Mouse (Mus musculus): ENCODE measurements around the gene BC030499. TPM values are rescaled to one million over a fixed set of nuclear protein-coding genes. Genes with fewer than 3 reads are reported as not detected.
A peak's percentile ranks its signal among the peaks of the same experiment; 100 is the strongest.

BC030499 gene
- total and polyA plus RNA-seq, 3 experiments, result 0.73 to 1.1 TPM; not detected in 1

- TF ChIP-seq MXI1 (IDR thresholded peaks at IDR 0.05; ENCODE audit: low read depth, low read length), result no peak
- no peak for TF ChIP-seq MYB (IDR thresholded peaks at IDR 0.05; ENCODE audit: low read depth, low read length)
- no peak for TF ChIP-seq CTCF (IDR thresholded peaks at IDR 0.05 in 2 of 3, conservative IDR thresholded peaks at IDR 0.05 in 1 of 3; ENCODE audit: control insufficient read depth in 1 of 3, insufficient read depth in 1 of 3, low read depth in 2 of 3, low read length in 3 of 3, poor library complexity in 1 of 3, severe bottlenecking in 1 of 3)
- no peak for TF ChIP-seq BHLHE40 (IDR thresholded peaks at IDR 0.05; ENCODE audit: borderline replicate concordance, low read depth, low read length)
- TF ChIP-seq UBTF (IDR thresholded peaks at IDR 0.05; ENCODE audit: borderline replicate concordance, insufficient read depth, low read depth, low read length), result no peak
- no peak for TF ChIP-seq GABPA (IDR thresholded peaks at IDR 0.05; ENCODE audit: low read depth, low read length)
- no peak for TF ChIP-seq RAD21 (IDR thresholded peaks at IDR 0.05; ENCODE audit: low read depth, low read length)
- peak; percentile 70; the same call in 1 of the 2 replicates for TF ChIP-seq MAZ (IDR thresholded peaks at IDR 0.05; ENCODE audit: low read depth, low read length)
Observed at GRCm38 (mm10) chr11:78345801-78346200, 55.2 kb downstream of the BC030499 start (continued).

Other genes starting within 250 kb of the BC030499 start
- 39.6 and 43.5 TPM in 2 replicates for gene Eral1, start 210.5 kb upstream of the BC030499 start, total RNA-seq (2012; rRNA removed)
- 10 to 100 TPM in 1 of 2 experiments, not detected in 1; 38.4 TPM for gene Eral1, start 210.5 kb upstream of the BC030499 start, polyA plus RNA-seq (2012; ENCODE audit: insufficient read depth in 1 of 2, insufficient read length in 2 of 2, low read depth in 1 of 2, low replicate concordance in 2 of 2, missing spikeins in 1 of 2)
- gene Fam222b, start 196.2 kb upstream of the BC030499 start, total RNA-seq (2012; rRNA removed), result 2.4 and 2.5 TPM in 2 replicates
- gene Fam222b, start 196.2 kb upstream of the BC030499 start, polyA plus RNA-seq (2012; ENCODE audit: insufficient read depth in 1 of 2, insufficient read length in 2 of 2, low read depth in 1 of 2, low replicate concordance in 2 of 2, missing spikeins in 1 of 2), result 1 to 10 TPM in 1 of 2 experiments, not detected in 1; 8.1 TPM
- 21.0 and 42.0 TPM in 2 replicates for gene Traf4, start 125.3 kb upstream of the BC030499 start, total RNA-seq (2012; rRNA removed)
- 10 to 100 TPM in 1 of 2 experiments, not detected in 1; 34.4 TPM for gene Traf4, start 125.3 kb upstream of the BC030499 start, polyA plus RNA-seq (2012; ENCODE audit: insufficient read depth in 1 of 2, insufficient read length in 2 of 2, low read depth in 1 of 2, low replicate concordance in 2 of 2, missing spikeins in 1 of 2)
- gene Nek8, start 114.2 kb upstream of the BC030499 start, total RNA-seq (2012; rRNA removed), result 6.0 and 7.5 TPM in 2 replicates
- gene Nek8, start 114.2 kb upstream of the BC030499 start, polyA plus RNA-seq (2012; ENCODE audit: insufficient read depth in 1 of 2, insufficient read length in 2 of 2, low read depth in 1 of 2, low replicate concordance in 2 of 2, missing spikeins in 1 of 2), result 10 to 100 TPM in 1 of 2 experiments, not detected in 1; 10.1 TPM
- 16.2 and 28.3 TPM in 2 replicates for gene Tlcd1, start 114.1 kb upstream of the BC030499 start, total RNA-seq (2012; rRNA removed)
- 10 to 100 TPM in 1 of 2 experiments, not detected in 1; 23.3 TPM for gene Tlcd1, start 114.1 kb upstream of the BC030499 start, polyA plus RNA-seq (2012; ENCODE audit: insufficient read depth in 1 of 2, insufficient read length in 2 of 2, low read depth in 1 of 2, low replicate concordance in 2 of 2, missing spikeins in 1 of 2)
- 3,920 and 4,112 TPM in 2 replicates for gene Rpl23a, start 107.3 kb upstream of the BC030499 start, total RNA-seq (2012; rRNA removed)
- gene Rpl23a, start 107.3 kb upstream of the BC030499 start, polyA plus RNA-seq (2012; ENCODE audit: insufficient read depth in 1 of 2, insufficient read length in 2 of 2, low read depth in 1 of 2, low replicate concordance in 2 of 2, missing spikeins in 1 of 2), result 1,000 to 10,000 TPM in 1 of 2 experiments, not detected in 1; 2,892 TPM
- 20.8 TPM in 2 replicates for gene Rab34, start 102.4 kb upstream of the BC030499 start, total RNA-seq (2012; rRNA removed)
- gene Rab34, start 102.4 kb upstream of the BC030499 start, polyA plus RNA-seq (2012; ENCODE audit: insufficient read depth in 1 of 2, insufficient read length in 2 of 2, low read depth in 1 of 2, low replicate concordance in 2 of 2, missing spikeins in 1 of 2), result 10 to 100 TPM in 1 of 2 experiments, not detected in 1; 42.9 TPM
- gene Proca1, start 97.4 kb upstream of the BC030499 start, total RNA-seq (2012; rRNA removed), result 0.15 and 0.16 TPM in 2 replicates
- under 1 TPM in 1 of 2 experiments, not detected in 1; 0.54 TPM for gene Proca1, start 97.4 kb upstream of the BC030499 start, polyA plus RNA-seq (2012; ENCODE audit: insufficient read depth in 1 of 2, insufficient read length in 2 of 2, low read depth in 1 of 2, low replicate concordance in 2 of 2, missing spikeins in 1 of 2)
- 75.5 and 81.4 TPM in 2 replicates for gene Sdf2, start 45.1 kb upstream of the BC030499 start, total RNA-seq (2012; rRNA removed)
- 10 to 100 TPM in 1 of 2 experiments, not detected in 1; 68.1 TPM for gene Sdf2, start 45.1 kb upstream of the BC030499 start, polyA plus RNA-seq (2012; ENCODE audit: insufficient read depth in 1 of 2, insufficient read length in 2 of 2, low read depth in 1 of 2, low replicate concordance in 2 of 2, missing spikeins in 1 of 2)
- gene Supt6, start 44.9 kb upstream of the BC030499 start, total RNA-seq (2012; rRNA removed), result 39.6 and 40.3 TPM in 2 replicates
- 10 to 100 TPM; 59.8 to 93.2 TPM for gene Supt6, start 44.9 kb upstream of the BC030499 start, polyA plus RNA-seq (2012; ENCODE audit: insufficient read depth in 1 of 2, insufficient read length in 2 of 2, low read depth in 1 of 2, low replicate concordance in 2 of 2, missing spikeins in 1 of 2)
- 80.5 and 85.9 TPM in 2 replicates for gene 2610507B11Rik, start 29.1 kb upstream of the BC030499 start, total RNA-seq (2012; rRNA removed)
- 10 to 100 TPM; 75.8 to 77.6 TPM for gene 2610507B11Rik, start 29.1 kb upstream of the BC030499 start, polyA plus RNA-seq (2012; ENCODE audit: insufficient read depth in 1 of 2, insufficient read length in 2 of 2, low read depth in 1 of 2, low replicate concordance in 2 of 2, missing spikeins in 1 of 2)
- 40.1 and 50.9 TPM in 2 replicates for gene Spag5, start 10.7 kb downstream of the BC030499 start, total RNA-seq (2012; rRNA removed)
- 100 to 1,000 TPM in 1 of 2 experiments, 10 to 100 TPM in 1; 77.5 to 274 TPM for gene Spag5, start 10.7 kb downstream of the BC030499 start, polyA plus RNA-seq (2012; ENCODE audit: insufficient read depth in 1 of 2, insufficient read length in 2 of 2, low read depth in 1 of 2, low replicate concordance in 2 of 2, missing spikeins in 1 of 2)
- 3.0 and 4.0 TPM in 2 replicates for gene Aldoc, start 32.1 kb downstream of the BC030499 start, total RNA-seq (2012; rRNA removed)
- 1 to 10 TPM in 1 of 2 experiments, not detected in 1; 8.1 TPM for gene Aldoc, start 32.1 kb downstream of the BC030499 start, polyA plus RNA-seq (2012; ENCODE audit: insufficient read depth in 1 of 2, insufficient read length in 2 of 2, low read depth in 1 of 2, low replicate concordance in 2 of 2, missing spikeins in 1 of 2)
- 27.6 and 28.5 TPM in 2 replicates for gene Pigs, start 37.6 kb downstream of the BC030499 start, total RNA-seq (2012; rRNA removed)
- 10 to 100 TPM; 51.2 to 97.1 TPM for gene Pigs, start 37.6 kb downstream of the BC030499 start, polyA plus RNA-seq (2012; ENCODE audit: insufficient read depth in 1 of 2, insufficient read length in 2 of 2, low read depth in 1 of 2, low replicate concordance in 2 of 2, missing spikeins in 1 of 2)
- 61.7 and 63.0 TPM in 2 replicates for gene Unc119, start 52.6 kb downstream of the BC030499 start, total RNA-seq (2012; rRNA removed)
- 100 to 1,000 TPM in 1 of 2 experiments, not detected in 1; 140 TPM for gene Unc119, start 52.6 kb downstream of the BC030499 start, polyA plus RNA-seq (2012; ENCODE audit: insufficient read depth in 1 of 2, insufficient read length in 2 of 2, low read depth in 1 of 2, low replicate concordance in 2 of 2, missing spikeins in 1 of 2)
- gene Foxn1, start 95.7 kb downstream of the BC030499 start, total RNA-seq (2012; rRNA removed), result not detected in 2 replicates
- gene Foxn1, start 95.7 kb downstream of the BC030499 start, polyA plus RNA-seq (2012; ENCODE audit: insufficient read depth in 1 of 2, insufficient read length in 2 of 2, low read depth in 1 of 2, low replicate concordance in 2 of 2, missing spikeins in 1 of 2), result not detected
- gene Slc13a2, start 131.4 kb downstream of the BC030499 start, total RNA-seq (2012; rRNA removed), result not detected in 2 replicates
- gene Slc13a2, start 131.4 kb downstream of the BC030499 start, polyA plus RNA-seq (2012; ENCODE audit: insufficient read depth in 1 of 2, insufficient read length in 2 of 2, low read depth in 1 of 2, low replicate concordance in 2 of 2, missing spikeins in 1 of 2), result not detected
- 7.5 and 11.6 TPM in 2 replicates for gene Slc46a1, start 174.9 kb downstream of the BC030499 start, total RNA-seq (2012; rRNA removed)
- gene Slc46a1, start 174.9 kb downstream of the BC030499 start, polyA plus RNA-seq (2012; ENCODE audit: insufficient read depth in 1 of 2, insufficient read length in 2 of 2, low read depth in 1 of 2, low replicate concordance in 2 of 2, missing spikeins in 1 of 2), result 1 to 10 TPM in 1 of 2 experiments, not detected in 1; 8.3 TPM
- gene Sarm1, start 206.9 kb downstream of the BC030499 start, total RNA-seq (2012; rRNA removed), result 0.73 and 1.1 TPM in 2 replicates
- 1 to 10 TPM in 1 of 2 experiments, not detected in 1; 4.3 TPM for gene Sarm1, start 206.9 kb downstream of the BC030499 start, polyA plus RNA-seq (2012; ENCODE audit: insufficient read depth in 1 of 2, insufficient read length in 2 of 2, low read depth in 1 of 2, low replicate concordance in 2 of 2, missing spikeins in 1 of 2)
- gene Vtn, start 208.2 kb downstream of the BC030499 start, total RNA-seq (2012; rRNA removed), result not detected in 2 replicates
- gene Vtn, start 208.2 kb downstream of the BC030499 start, polyA plus RNA-seq (2012; ENCODE audit: insufficient read depth in 1 of 2, insufficient read length in 2 of 2, low read depth in 1 of 2, low replicate concordance in 2 of 2, missing spikeins in 1 of 2), result under 1 TPM in 1 of 2 experiments, not detected in 1; 0.18 TPM
- 0.15 TPM in 1 of 2 replicates, not detected in the other for gene Sebox, start 212.6 kb downstream of the BC030499 start, total RNA-seq (2012; rRNA removed)
- under 1 TPM in 1 of 2 experiments, not detected in 1; 0.06 TPM for gene Sebox, start 212.6 kb downstream of the BC030499 start, polyA plus RNA-seq (2012; ENCODE audit: insufficient read depth in 1 of 2, insufficient read length in 2 of 2, low read depth in 1 of 2, low replicate concordance in 2 of 2, missing spikeins in 1 of 2)
- gene Tmem199, start 221.3 kb downstream of the BC030499 start, total RNA-seq (2012; rRNA removed), result 51.9 and 57.1 TPM in 2 replicates
- gene Tmem199, start 221.3 kb downstream of the BC030499 start, polyA plus RNA-seq (2012; ENCODE audit: insufficient read depth in 1 of 2, insufficient read length in 2 of 2, low read depth in 1 of 2, low replicate concordance in 2 of 2, missing spikeins in 1 of 2), result 10 to 100 TPM in 1 of 2 experiments, not detected in 1; 36.5 TPM
- 157 and 182 TPM in 2 replicates for gene Poldip2, start 221.4 kb downstream of the BC030499 start, total RNA-seq (2012; rRNA removed)
- gene Poldip2, start 221.4 kb downstream of the BC030499 start, polyA plus RNA-seq (2012; ENCODE audit: insufficient read depth in 1 of 2, insufficient read length in 2 of 2, low read depth in 1 of 2, low replicate concordance in 2 of 2, missing spikeins in 1 of 2), result 100 to 1,000 TPM; 166 to 260 TPM
- 3.9 and 4.7 TPM in 2 replicates for gene Tnfaip1, start 245.5 kb downstream of the BC030499 start, total RNA-seq (2012; rRNA removed)
- 1 to 10 TPM in 1 of 2 experiments, not detected in 1; 7.4 TPM for gene Tnfaip1, start 245.5 kb downstream of the BC030499 start, polyA plus RNA-seq (2012; ENCODE audit: insufficient read depth in 1 of 2, insufficient read length in 2 of 2, low read depth in 1 of 2, low replicate concordance in 2 of 2, missing spikeins in 1 of 2)
- gene Ift20, start 245.5 kb downstream of the BC030499 start, total RNA-seq (2012; rRNA removed), result 153 and 196 TPM in 2 replicates
- 100 to 1,000 TPM in 1 of 2 experiments, not detected in 1; 128 TPM for gene Ift20, start 245.5 kb downstream of the BC030499 start, polyA plus RNA-seq (2012; ENCODE audit: insufficient read depth in 1 of 2, insufficient read length in 2 of 2, low read depth in 1 of 2, low replicate concordance in 2 of 2, missing spikeins in 1 of 2)